Mouse (Mus musculus) kidney, embryonic 16.5 days (tissue): Measurements from ENCODE around the gene Coro1c. TPM values are rescaled to one million over a fixed set of nuclear protein-coding genes. Genes with fewer than 3 reads are reported as not detected.

Experiments used
- ATAC-seq: fragments of 200-750 bp; cut with Nextera tagmentation; 2 replicates; pipeline ENCODE4 v1.8.0; 2017; ENCODE audit warnings: moderate TSS enrichment; ENCODE audit not compliant: low FRiP score, low TSS enrichment
- H3K27ac ChIP-seq: fragments of 300-500 bp; sonication (generic); 2 replicates; pipeline ENCODE4 v1.5.1; 2014; ENCODE audit warnings: low read length
- H3K27me3 ChIP-seq: fragments of 300-500 bp; sonication (generic); 2 replicates; pipeline ENCODE4 v1.6.1; 2014; ENCODE audit warnings: low read length, control low read depth, mixed read lengths; ENCODE audit not compliant: insufficient read depth
- H3K36me3 ChIP-seq: fragments of 300-500 bp; sonication (generic); 2 replicates; pipeline ENCODE4 v1.6.1; 2014; ENCODE audit warnings: low read length, control low read depth, mixed read lengths; ENCODE audit not compliant: insufficient read depth
- H3K4me1 ChIP-seq: fragments of 300-500 bp; sonication (generic); 2 replicates; pipeline ENCODE4 v1.6.1; 2014; ENCODE audit warnings: low read length, control low read depth, mixed read lengths; ENCODE audit not compliant: insufficient read depth
- H3K4me2 ChIP-seq: fragments of 300-500 bp; sonication (generic); replicated peaks from 2 replicates; pipeline ENCODE4 v1.6.1; 2014; ENCODE audit warnings: low read depth, low read length
- H3K4me3 ChIP-seq: fragments of 300-500 bp; sonication (generic); 2 replicates; pipeline ENCODE4 v1.5.1; 2014; ENCODE audit warnings: mild to moderate bottlenecking, low read length
- H3K9ac ChIP-seq: fragments of 300-500 bp; sonication (generic); replicated peaks from 2 replicates; pipeline ENCODE4 v1.6.1; 2014; ENCODE audit warnings: low read length
- H3K9me3 ChIP-seq: fragments of 300-500 bp; sonication (generic); 2 replicates; pipeline ENCODE4 v1.6.1; 2016; ENCODE audit warnings: low read length, control low read depth
- WGBS: fragments of 180-500 bp; shearing (Covaris S2); extraction: QIAGEN DNeasy Blood & Tissue Kit; methylation state at CpG from one replicate; pipeline ENCODE4 v1.1.7; 2014; 5-methylcytosine and 5-hydroxymethylcytosine counted together
- polyA plus RNA-seq: library from polyadenylated mRNA; unstranded; fragments of >200 nt; fragmentation: Nextera tagmentation; extraction: Ambion mirVana; gene quantifications from 2 replicates; pipeline ENCODE4 v1.2.1, GENCODE M21; 2015

The Coro1c gene
- polyA plus RNA-seq, result 122 and 126 TPM in 2 replicates

- Histone ChIP-seq H3K27me3 (no peaks in the 10 kb centered on the region), H3K9ac (peak within 1 kb of the TSS; percentile 92), H3K9me3 (no peaks in the 10 kb centered on the region; the same call in 1 of the 2 replicates), H3K4me3 (peak within 1 kb of the TSS; percentile 92), H3K36me3 (no peaks in the 10 kb centered on the region), H3K27ac (peak within 1 kb of the TSS; percentile 94), H3K4me2 (peak within 1 kb of the TSS; percentile 79), H3K4me1 (peaks cover 44% of the 10 kb centered on the region)
- ATAC-seq, result peak; percentile 89
- under 1% methylated on average over 49 of the region's 68 CpGs for WGBS
These were observed at the start of gene Coro1c for GRCm38 (mm10) chr5:113908592-113909441. TSS of gene Coro1c (minus strand) at chr5:113908758.

DNA sequence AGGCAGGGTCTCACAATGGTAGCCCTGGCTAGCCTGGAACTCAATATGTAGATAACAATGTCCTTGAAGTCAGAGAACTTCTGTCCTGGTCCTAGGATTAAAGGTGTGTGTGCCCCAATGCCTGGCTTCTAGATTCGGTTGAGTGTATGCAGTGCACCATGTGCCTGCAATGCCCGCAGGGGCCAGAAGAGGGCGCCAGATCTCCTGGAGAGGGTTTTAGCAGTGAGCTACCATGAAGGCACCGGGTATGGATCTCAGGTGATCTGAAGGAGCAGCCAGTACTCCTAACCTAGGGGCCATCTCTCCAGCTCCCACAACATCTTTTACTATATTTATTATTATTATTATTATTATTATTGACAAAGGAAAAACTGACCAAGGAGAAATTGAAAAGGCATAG lies 48.0 kb upstream of the Coro1c start:
- Histone ChIP-seq H3K9ac (no peak overlapping the region), H3K27me3 (no peaks in the 10 kb centered on the region), H3K36me3 (peaks cover 41% of the 10 kb centered on the region), H3K9me3 (no peaks in the 10 kb centered on the region), H3K4me1 (peaks cover 6% of the 10 kb centered on the region), H3K27ac (no peak overlapping the region), H3K4me2 (no peak overlapping the region), H3K4me3 (no peak overlapping the region)
- peak; percentile 47; the same call in 1 of the 2 replicates for ATAC-seq
- WGBS, result 2% methylated on average over 4 of the region's 4 CpGs

DNA sequence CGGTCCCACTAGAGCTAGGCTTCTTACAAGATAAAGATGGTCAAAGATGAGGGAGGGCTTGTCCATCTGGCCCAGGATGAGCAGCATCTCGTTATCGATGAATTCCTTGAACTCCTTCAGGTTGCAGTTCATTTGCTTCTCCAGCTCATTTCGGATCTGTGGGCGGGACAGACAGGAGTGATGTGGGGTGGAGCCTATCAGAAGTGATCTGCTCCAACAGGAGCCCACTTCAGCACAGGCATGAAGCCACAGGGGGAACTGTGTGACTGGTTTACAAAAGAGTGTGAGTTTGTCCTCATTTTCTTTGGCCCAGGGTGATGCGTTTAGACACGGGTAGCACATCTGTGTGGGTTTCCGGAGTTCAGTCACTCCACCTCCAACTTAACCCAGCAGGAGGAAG lies 47.1 kb upstream of the Coro1c start:
- Histone ChIP-seq H3K4me3 (no peak overlapping the region), H3K9ac (no peak overlapping the region), H3K9me3 (no peaks in the 10 kb centered on the region), H3K27ac (no peak overlapping the region), H3K4me1 (peaks cover 4% of the 10 kb centered on the region), H3K36me3 (peaks cover 39% of the 10 kb centered on the region), H3K27me3 (no peaks in the 10 kb centered on the region), H3K4me2 (no peak overlapping the region)
- no peak for ATAC-seq
- WGBS, result 89% methylated on average over 8 of the region's 8 CpGs

DNA sequence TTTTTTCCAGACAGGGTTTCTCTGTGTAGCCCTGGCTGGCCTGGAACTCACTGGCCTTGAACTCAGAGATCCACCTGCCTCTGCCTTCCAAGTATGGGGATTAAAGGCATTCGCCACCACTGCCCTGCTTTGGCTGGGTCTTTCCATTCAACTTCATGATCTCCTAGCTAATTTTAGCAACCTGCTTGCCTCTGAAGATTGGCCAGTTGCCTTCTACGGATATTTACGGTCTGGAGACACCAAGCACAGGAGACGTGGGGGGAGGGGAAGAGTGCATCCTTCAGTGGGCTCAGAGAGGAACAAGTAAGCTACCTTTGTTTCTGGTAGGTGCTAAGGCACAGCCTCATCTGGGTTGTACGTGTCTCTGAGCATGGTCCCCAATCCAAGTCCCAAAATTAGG lies 46.7 kb upstream of the Coro1c start:
- Histone ChIP-seq H3K27ac (no peak overlapping the region), H3K4me3 (no peak overlapping the region), H3K36me3 (peaks cover 41% of the 10 kb centered on the region), H3K9ac (no peak overlapping the region), H3K27me3 (no peaks in the 10 kb centered on the region), H3K9me3 (no peaks in the 10 kb centered on the region), H3K4me2 (no peak overlapping the region), H3K4me1 (peaks cover 4% of the 10 kb centered on the region)
- ATAC-seq, result no peak
- 79% methylated on average over 5 of the region's 5 CpGs for WGBS

DNA sequence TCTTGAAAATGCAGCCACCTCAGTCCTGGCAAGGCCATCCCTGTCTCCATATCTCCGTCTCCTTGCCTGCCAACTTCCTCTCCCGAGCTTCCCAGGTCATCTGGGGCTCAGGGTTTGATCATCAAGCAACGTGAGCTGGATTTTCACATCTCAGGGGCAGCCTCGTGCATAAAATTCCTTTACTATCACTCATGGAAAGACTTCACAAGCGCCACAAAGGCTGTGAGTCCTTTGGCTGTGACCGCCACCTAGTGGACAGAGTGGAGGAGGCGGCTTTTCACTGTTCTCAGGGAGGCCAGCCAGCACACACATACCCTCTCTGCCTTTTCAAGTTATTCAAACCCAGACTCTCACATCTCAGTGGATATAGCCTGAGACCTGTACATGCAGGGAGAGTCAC lies 45.9 kb upstream of the Coro1c start:
- ATAC-seq, result peak; percentile 36; the same call in 1 of the 2 replicates
- Histone ChIP-seq H3K4me1 (peaks cover 4% of the 10 kb centered on the region), H3K9me3 (no peaks in the 10 kb centered on the region), H3K4me2 (no peak overlapping the region), H3K4me3 (no peak overlapping the region), H3K9ac (no peak overlapping the region), H3K27me3 (no peaks in the 10 kb centered on the region), H3K36me3 (peaks cover 50% of the 10 kb centered on the region), H3K27ac (no peak overlapping the region)
- 13% methylated on average over 7 of the region's 7 CpGs for WGBS

DNA sequence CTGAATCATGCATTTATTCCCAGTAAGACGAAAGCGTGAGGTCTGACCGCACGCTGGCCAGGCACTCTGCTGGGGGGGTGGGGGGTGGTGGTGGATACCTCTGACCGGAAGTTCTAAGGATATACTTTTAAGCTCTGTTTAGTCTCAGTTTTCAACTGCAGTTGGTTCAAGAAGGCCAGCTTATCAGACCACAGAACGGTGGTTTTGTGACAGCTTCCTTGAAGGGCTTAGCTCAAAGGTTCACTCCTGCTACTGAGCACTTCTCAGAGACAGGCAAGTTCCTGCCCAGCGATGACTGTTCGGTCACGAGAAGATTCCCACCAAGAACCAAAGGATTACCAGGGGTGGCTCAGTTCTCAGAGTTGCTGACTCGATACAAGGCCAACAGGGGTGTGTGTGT lies 44.0 kb upstream of the Coro1c start:
- H3K4me2 ChIP-seq, result no peak overlapping the region
- 86% methylated on average over 10 of the region's 10 CpGs for WGBS
- no peak for ATAC-seq
- no peak overlapping the region for H3K9ac ChIP-seq
- no peaks in the 10 kb centered on the region for H3K4me1 ChIP-seq
- H3K27me3 ChIP-seq, result no peaks in the 10 kb centered on the region
- H3K4me3 ChIP-seq, result no peak overlapping the region
- peaks cover 61% of the 10 kb centered on the region for H3K36me3 ChIP-seq
- no peaks in the 10 kb centered on the region for H3K9me3 ChIP-seq
- H3K27ac ChIP-seq, result no peak overlapping the region

- H3K36me3 ChIP-seq, result peaks cover 64% of the 10 kb centered on the region
- ATAC-seq, result no peak
- H3K4me2 ChIP-seq, result no peak overlapping the region
- H3K9ac ChIP-seq, result no peak overlapping the region
- H3K27me3 ChIP-seq, result no peaks in the 10 kb centered on the region
- H3K9me3 ChIP-seq, result no peaks in the 10 kb centered on the region
- no peaks in the 10 kb centered on the region for H3K4me1 ChIP-seq
- no peak overlapping the region for H3K4me3 ChIP-seq
- 71% methylated on average over 11 of the region's 11 CpGs for WGBS
- no peak overlapping the region for H3K27ac ChIP-seq
These were observed 43.1 kb upstream of the Coro1c start for GRCm38 (mm10) chr5:113951693-113952071.

DNA sequence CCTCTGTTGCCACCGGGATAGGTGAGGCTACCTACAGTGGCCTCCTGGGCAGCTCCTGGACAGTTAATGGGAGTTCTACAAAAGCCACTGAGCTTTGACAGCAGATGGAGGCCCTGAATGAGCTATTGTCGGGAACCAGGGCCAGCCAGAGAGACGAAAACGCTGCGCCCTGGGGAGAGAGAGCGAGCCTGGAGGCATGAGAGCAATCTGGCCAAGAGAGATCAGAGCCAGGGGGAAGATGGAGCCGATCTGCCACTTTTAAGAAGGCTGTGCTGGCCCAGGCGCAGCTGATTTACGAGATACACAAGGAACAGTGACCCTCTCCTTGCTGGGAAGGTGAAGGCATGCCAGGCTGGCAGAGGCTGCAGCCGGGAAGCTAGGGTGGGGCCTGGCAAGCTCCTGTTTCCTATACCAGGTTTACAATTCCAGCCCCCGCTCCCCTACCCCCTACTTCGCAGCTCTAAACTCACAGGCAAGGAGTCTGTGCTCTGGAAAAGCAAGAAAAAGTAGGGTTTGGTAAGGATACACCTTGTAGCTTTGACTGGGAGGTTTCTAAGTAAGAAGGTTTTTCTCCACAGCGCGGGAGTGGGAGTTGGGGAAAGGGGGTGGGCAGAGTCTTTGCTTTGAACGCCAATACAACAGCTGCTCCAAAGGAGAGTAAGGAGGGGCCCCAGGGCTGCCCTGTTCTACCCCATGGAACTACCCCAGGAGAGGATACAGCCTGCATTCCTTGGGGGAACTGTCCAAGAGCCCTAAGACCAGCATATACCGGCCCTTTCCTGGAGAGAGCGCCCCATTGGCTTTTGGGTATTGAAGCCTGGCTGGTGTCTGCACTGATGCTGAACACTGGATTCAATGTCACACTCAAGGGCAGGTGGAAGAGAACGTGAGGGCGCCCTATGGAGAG lies 42.5 kb upstream of the Coro1c start:
- ATAC-seq, result peak; percentile 51; the same call in 1 of the 2 replicates
- 81% methylated on average over 19 of the region's 19 CpGs for WGBS
- Histone ChIP-seq H3K27me3 (no peaks in the 10 kb centered on the region), H3K4me3 (no peak overlapping the region), H3K9ac (no peak overlapping the region), H3K27ac (no peak overlapping the region), H3K9me3 (no peaks in the 10 kb centered on the region), H3K4me2 (no peak overlapping the region), H3K4me1 (no peaks in the 10 kb centered on the region), H3K36me3 (peaks cover 70% of the 10 kb centered on the region)

DNA sequence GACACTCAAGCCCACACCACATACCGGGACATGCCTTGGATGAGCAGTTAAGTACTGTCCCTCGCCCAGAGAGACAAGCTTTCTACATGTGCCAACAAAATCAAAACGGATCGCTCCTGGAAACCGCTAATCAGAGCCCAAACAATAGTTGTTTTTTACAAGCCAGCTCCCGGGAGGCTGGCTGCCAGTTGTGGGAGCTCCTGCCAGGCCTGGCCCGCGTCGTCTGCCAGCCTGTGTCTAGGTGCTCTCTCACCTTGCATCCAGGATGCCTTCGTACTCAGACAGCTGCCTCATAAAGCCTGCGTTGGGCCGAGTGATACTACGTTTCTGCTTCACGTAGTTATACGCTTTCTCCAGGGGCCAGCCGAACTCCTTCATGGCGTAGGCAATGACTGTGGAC lies 41.6 kb upstream of the Coro1c start:
- no peak for ATAC-seq
- WGBS, result 90% methylated on average over 17 of the region's 17 CpGs
- Histone ChIP-seq H3K27ac (no peak overlapping the region), H3K27me3 (no peaks in the 10 kb centered on the region), H3K4me1 (no peaks in the 10 kb centered on the region), H3K36me3 (peaks cover 73% of the 10 kb centered on the region), H3K4me2 (no peak overlapping the region), H3K4me3 (no peak overlapping the region), H3K9ac (no peak overlapping the region), H3K9me3 (no peaks in the 10 kb centered on the region)
